Mouse (Mus musculus) neural tube, embryonic 15.5 days (tissue): ENCODE data around the gene Cdh16. TPM values are rescaled to one million over a fixed set of nuclear protein-coding genes. Genes with fewer than 3 reads are reported as not detected.

Experiments
- ATAC-seq: fragments of 200-750 bp; cut with Nextera tagmentation; 2 replicates; pipeline ENCODE4 v1.8.0; 2017; ENCODE audit warnings: mild to moderate bottlenecking, moderate TSS enrichment, moderate library complexity; ENCODE audit not compliant: low FRiP score
- H3K27ac ChIP-seq: fragments of 300-500 bp; sonication (generic); replicated peaks from 2 replicates; pipeline ENCODE4 v1.5.1; 2015; ENCODE audit warnings: mild to moderate bottlenecking, inconsistent platforms
- H3K27me3 ChIP-seq: fragments of 300-500 bp; sonication (generic); replicated peaks from 2 replicates; pipeline ENCODE4 v1.6.1; 2015; ENCODE audit warnings: inconsistent platforms
- H3K36me3 ChIP-seq: fragments of 300-500 bp; sonication (generic); 2 replicates; pipeline ENCODE4 v1.6.1; 2015; ENCODE audit warnings: inconsistent platforms
- H3K4me1 ChIP-seq: fragments of 300-500 bp; sonication (generic); 2 replicates; pipeline ENCODE4 v1.6.1; 2015; ENCODE audit warnings: inconsistent platforms
- H3K4me2 ChIP-seq: fragments of 300-500 bp; sonication (generic); 2 replicates; pipeline ENCODE4 v1.6.1; 2015; ENCODE audit warnings: inconsistent platforms, mild to moderate bottlenecking, moderate library complexity
- H3K4me3 ChIP-seq: fragments of 300-500 bp; sonication (generic); replicated peaks from 2 replicates; pipeline ENCODE4 v1.5.1; 2015; ENCODE audit warnings: mild to moderate bottlenecking, inconsistent platforms
- H3K9ac ChIP-seq: fragments of 300-500 bp; sonication (generic); replicated peaks from 2 replicates; pipeline ENCODE4 v1.6.1; 2015; ENCODE audit warnings: mild to moderate bottlenecking, inconsistent platforms
- H3K9me3 ChIP-seq: fragments of 300-500 bp; sonication (generic); replicated peaks from 2 replicates; pipeline ENCODE4 v1.6.1; 2016; ENCODE audit warnings: inconsistent platforms
- WGBS: fragments of 180-500 bp; shearing (Covaris S2); methylation state at CpG from one replicate; pipeline ENCODE4 v1.1.7; 2015; ENCODE audit warnings: mixed read lengths; 5-methylcytosine and 5-hydroxymethylcytosine counted together
- polyA plus RNA-seq: library from polyadenylated mRNA; unstranded; fragments of >200 nt; fragmentation: Nextera tagmentation; extraction: Ambion mirVana; gene quantifications from 2 replicates; pipeline ENCODE4 v1.2.1, GENCODE M21; 2015

Cdh16 gene
- polyA plus RNA-seq, 1 experiment from 2014 or later, result not detected

DNA sequence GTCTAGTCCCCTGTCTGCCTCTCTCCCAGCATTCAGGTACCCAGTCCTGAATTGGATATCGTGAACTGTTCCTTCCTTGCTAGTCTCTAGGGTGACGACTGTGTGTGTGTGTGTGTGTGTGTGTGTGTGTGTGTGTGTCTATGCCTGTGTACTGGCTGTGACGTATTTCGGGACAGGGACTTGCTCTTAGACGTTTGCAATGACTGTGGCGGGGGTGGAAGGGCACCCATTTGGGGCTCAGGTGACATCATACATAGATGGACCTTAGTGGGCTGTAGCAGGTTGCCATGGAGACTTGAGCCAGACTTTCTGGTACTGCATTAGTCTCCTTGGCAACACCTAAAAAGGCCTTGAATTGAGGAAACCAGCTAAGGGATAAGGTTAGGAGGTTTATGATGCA lies 8.3 kb upstream of the Cdh16 start:
- H3K9ac ChIP-seq, result no peak overlapping the region
- H3K27me3 ChIP-seq, result peaks cover 31% of the 10 kb centered on the region
- H3K36me3 ChIP-seq, result peaks cover 13% of the 10 kb centered on the region
- no peak overlapping the region for H3K27ac ChIP-seq
- no peak for ATAC-seq
- whole genome bisulfite sequencing, result 56% methylated on average over 6 of the region's 6 CpGs
- no peak overlapping the region for H3K4me2 ChIP-seq
- H3K4me3 ChIP-seq, result no peak overlapping the region
- no peaks in the 10 kb centered on the region for H3K9me3 ChIP-seq
- H3K4me1 ChIP-seq, result peaks cover 17% of the 10 kb centered on the region

DNA sequence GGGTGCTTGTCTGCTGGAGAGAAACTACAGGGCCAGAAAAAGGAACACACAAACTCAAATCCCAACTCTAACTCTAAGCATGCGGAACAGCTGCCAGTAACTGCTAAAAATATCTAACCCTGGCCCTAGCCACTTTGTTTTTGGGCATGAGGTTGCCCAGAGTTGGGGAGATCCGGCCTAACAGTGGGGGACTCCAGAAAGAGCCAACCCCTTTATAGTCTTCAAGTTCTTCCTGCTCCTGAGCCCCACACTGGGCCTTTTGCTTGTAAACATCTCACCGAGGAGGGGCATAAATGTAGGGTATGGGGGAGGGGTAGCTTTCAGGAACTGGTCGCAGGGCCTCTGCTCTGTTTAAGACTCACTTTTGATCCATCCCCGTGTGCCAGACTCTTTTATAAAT lies 7.8 kb upstream of the Cdh16 start:
- H3K27me3 ChIP-seq, result peaks cover 31% of the 10 kb centered on the region
- H3K4me1 ChIP-seq, result peaks cover 17% of the 10 kb centered on the region
- peaks cover 13% of the 10 kb centered on the region for H3K36me3 ChIP-seq
- 18% methylated on average over 5 of the region's 5 CpGs for WGBS
- no peaks in the 10 kb centered on the region for H3K9me3 ChIP-seq
- H3K4me2 ChIP-seq, result peak overlapping the region; percentile 66
- no peak for ATAC-seq
- no peak overlapping the region for H3K27ac ChIP-seq
- H3K4me3 ChIP-seq, result no peak overlapping the region
- no peak overlapping the region for H3K9ac ChIP-seq

DNA sequence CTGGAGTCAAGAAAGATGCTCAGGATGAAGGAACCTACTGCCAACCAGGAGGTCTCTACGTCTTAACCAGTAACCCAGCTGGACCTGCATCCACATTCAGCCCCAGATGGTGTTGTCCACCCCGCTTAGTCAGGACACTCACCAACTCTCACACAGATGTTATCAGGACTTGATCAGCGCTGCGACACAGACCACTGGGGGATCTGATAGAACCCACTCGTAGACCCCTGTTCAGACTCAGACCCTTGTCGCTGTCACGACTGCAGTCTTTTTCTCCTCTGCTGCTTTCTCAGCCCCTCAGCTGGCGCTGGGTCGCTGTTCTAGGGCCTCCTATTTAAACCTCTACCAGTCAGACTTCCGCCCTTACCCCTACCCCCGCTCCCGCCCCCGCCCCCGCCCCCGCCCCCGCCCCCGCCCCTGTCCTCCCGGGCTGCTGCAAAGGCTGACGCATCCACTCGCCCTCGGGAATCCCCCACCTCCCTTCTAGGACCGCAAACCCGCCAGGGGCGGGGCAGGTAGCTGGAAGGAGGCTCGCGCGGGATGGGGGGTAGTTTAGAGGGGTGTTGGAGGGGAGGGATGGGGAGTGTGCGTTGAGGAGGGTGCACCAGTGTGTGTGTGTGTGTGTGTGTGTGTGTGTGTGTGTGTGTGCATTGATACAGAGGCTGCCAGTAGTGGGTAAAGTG lies 6.9 kb upstream of the Cdh16 start, which contains the start of gene Rrad:
Gene Rrad, minus strand, starts transcription at position 347 of the 683 bp plus-strand sequence.
- Histone ChIP-seq H3K4me2 (peak within 1 kb of the TSS; percentile 66), H3K9me3 (no peaks in the 10 kb centered on the region), H3K27me3 (peaks cover 31% of the 10 kb centered on the region), H3K36me3 (peaks cover 9% of the 10 kb centered on the region), H3K4me1 (peaks cover 17% of the 10 kb centered on the region), H3K4me3 (peak within 1 kb of the TSS; percentile 37), H3K27ac (no peak within 1 kb of the TSS), H3K9ac (peak within 1 kb of the TSS; percentile 38)
- under 1% methylated on average over 27 of the region's 28 CpGs for WGBS
- ATAC-seq, result peak; percentile 49; the same call in 1 of the 2 replicates

DNA sequence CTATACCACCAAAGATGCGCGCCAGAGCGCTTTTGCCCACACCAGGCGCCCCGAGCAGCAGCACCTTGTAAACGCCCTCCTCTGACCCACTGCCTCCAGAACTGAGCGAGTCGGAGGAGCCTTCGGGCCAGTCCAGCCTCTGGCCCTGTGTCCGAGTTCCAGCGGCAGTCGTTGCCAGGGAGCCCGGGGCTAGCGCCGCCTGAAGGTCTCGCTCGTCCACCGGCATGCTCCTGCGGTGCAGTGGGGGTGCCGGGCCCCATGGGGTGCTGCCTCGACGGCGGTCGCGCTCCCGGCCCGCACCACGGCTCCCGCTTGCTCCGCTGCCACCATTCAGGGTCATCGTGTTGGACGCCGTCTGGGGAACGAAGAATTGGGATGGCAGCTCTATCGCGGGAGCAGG lies 6.4 kb upstream of the Cdh16 start:
- 0 out of 2 replicates have a peak, but pooled peaks have one; percentile 25 for ATAC-seq
- Histone ChIP-seq H3K9me3 (no peaks in the 10 kb centered on the region), H3K27me3 (peaks cover 31% of the 10 kb centered on the region), H3K4me1 (peaks cover 17% of the 10 kb centered on the region), H3K36me3 (peaks cover 7% of the 10 kb centered on the region), H3K4me3 (peak overlapping the region; percentile 37), H3K4me2 (peak overlapping the region; percentile 66), H3K27ac (no peak overlapping the region), H3K9ac (peak overlapping the region; percentile 38; the same call in 1 of the 2 replicates)
- under 1% methylated on average over 36 of the region's 36 CpGs for WGBS

DNA sequence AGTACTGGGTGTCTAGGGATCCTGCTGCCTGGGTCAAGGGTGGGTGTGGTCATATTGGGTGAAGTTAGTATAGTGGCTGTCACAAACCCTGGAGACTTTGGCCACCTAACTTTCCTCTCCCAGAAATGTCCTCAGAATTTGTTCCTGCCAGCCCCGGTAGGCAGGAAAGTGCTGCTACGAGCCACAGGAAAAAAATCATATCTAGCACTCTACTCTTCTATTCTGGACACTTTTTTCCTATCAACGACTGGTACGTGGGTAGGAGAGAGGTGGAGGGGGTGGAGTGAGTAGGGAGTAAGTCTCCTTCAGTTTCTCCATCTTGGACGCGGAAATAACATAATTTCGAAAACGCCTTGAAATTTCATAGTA lies 5.9 kb upstream of the Cdh16 start:
- ATAC-seq, result no peak
- Histone ChIP-seq H3K36me3 (peaks cover 2% of the 10 kb centered on the region; the same call in 1 of the 2 replicates), H3K9me3 (no peaks in the 10 kb centered on the region), H3K4me1 (peaks cover 17% of the 10 kb centered on the region), H3K9ac (no peak overlapping the region), H3K4me3 (peak overlapping the region; percentile 37; the same call in 1 of the 2 replicates), H3K4me2 (peak overlapping the region; percentile 66), H3K27me3 (peaks cover 31% of the 10 kb centered on the region), H3K27ac (no peak overlapping the region)
- 39% methylated on average over 8 of the region's 8 CpGs for WGBS

- Histone ChIP-seq H3K27me3 (peaks cover 31% of the 10 kb centered on the region), H3K4me2 (peak overlapping the region; percentile 66), H3K9ac (no peak overlapping the region), H3K36me3 (no peaks in the 10 kb centered on the region), H3K4me3 (no peak overlapping the region), H3K9me3 (no peaks in the 10 kb centered on the region), H3K4me1 (peaks cover 17% of the 10 kb centered on the region), H3K27ac (no peak overlapping the region)
- WGBS, result 80% methylated on average over 22 of the region's 22 CpGs
- ATAC-seq, result no peak
These were observed 5.3 kb upstream of the Cdh16 start for GRCm38 (mm10) chr8:104629306-104630110.

GRCm38 (mm10) chr8:104628402-104628801 lies 4.2 kb upstream of the Cdh16 start:
- Histone ChIP-seq H3K27me3 (peaks cover 31% of the 10 kb centered on the region), H3K9me3 (no peaks in the 10 kb centered on the region), H3K36me3 (no peaks in the 10 kb centered on the region), H3K27ac (no peak overlapping the region), H3K4me3 (no peak overlapping the region), H3K9ac (no peak overlapping the region), H3K4me1 (peaks cover 17% of the 10 kb centered on the region), H3K4me2 (no peak overlapping the region)
- ATAC-seq, result no peak
- 95% methylated on average over 21 of the region's 21 CpGs for WGBS

- peaks cover 17% of the 10 kb centered on the region for H3K4me1 ChIP-seq
- no peak overlapping the region for H3K9ac ChIP-seq
- no peak for ATAC-seq
These were observed 3.0 kb upstream of the Cdh16 start for GRCm38 (mm10) chr8:104627065-104627740.

DNA sequence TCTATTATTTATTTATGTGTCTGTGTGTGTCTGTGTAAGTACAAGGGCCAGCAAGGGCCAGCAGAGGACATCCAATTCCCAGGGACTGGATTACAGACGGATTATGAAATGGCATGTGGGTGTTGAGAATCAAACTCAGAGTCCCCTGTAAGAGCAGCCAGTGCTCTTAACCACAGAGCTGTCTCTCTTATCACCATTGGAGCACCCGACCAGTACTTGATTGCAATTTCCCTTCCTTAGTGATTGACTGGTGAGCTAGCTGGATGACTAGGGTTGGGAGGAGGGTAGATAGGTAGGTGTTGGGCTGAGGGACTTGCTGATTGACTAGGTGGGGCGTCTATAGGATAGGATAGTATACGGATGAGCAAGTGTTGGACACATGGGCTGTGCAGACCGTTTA lies 3.4 kb downstream of the Cdh16 start:
- Histone ChIP-seq H3K9me3 (no peaks in the 10 kb centered on the region), H3K4me3 (no peak overlapping the region), H3K27me3 (no peaks in the 10 kb centered on the region), H3K36me3 (no peaks in the 10 kb centered on the region), H3K27ac (no peak overlapping the region), H3K4me2 (no peak overlapping the region), H3K9ac (no peak overlapping the region), H3K4me1 (no peaks in the 10 kb centered on the region)
- ATAC-seq, result no peak
- WGBS, result 80% methylated on average over 5 of the region's 5 CpGs

More at GRCm38 (mm10) chr8:104627065-104627740, 3.0 kb upstream of the Cdh16 start:
- H3K27me3 ChIP-seq, result peaks cover 28% of the 10 kb centered on the region
- H3K4me3 ChIP-seq, result no peak overlapping the region
- no peaks in the 10 kb centered on the region for H3K36me3 ChIP-seq
- no peak overlapping the region for H3K27ac ChIP-seq
- WGBS, result 77% methylated on average over 4 of the region's 4 CpGs
- no peaks in the 10 kb centered on the region for H3K9me3 ChIP-seq
- no peak overlapping the region for H3K4me2 ChIP-seq

DNA sequence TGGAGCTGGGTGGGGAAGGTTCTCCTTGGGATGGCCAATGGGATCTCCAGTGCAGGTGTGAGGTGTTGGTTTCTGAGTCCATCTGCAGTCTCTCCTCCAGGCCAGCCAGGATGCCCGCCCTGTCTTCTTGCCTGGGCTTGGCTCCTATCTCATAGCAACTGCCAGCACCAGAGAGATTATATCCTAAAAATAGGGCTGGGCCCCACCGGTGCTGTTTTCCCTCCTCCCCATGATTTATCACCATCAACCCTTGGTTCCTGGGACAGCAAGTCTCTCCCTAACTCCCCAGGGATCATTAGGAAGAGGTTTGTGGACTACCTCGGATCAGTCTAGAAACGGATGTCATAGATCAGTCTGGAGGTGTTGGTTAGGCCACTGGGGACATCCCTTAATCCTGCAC lies 11.1 kb downstream of the Cdh16 start:
- H3K36me3 ChIP-seq, result no peaks in the 10 kb centered on the region
- no peak for ATAC-seq
- H3K4me2 ChIP-seq, result no peak overlapping the region
- no peak overlapping the region for H3K27ac ChIP-seq
- no peak overlapping the region for H3K4me3 ChIP-seq
- WGBS, result 72% methylated on average over 4 of the region's 4 CpGs
- H3K9ac ChIP-seq, result no peak overlapping the region
- no peaks in the 10 kb centered on the region for H3K9me3 ChIP-seq
- H3K27me3 ChIP-seq, result no peaks in the 10 kb centered on the region
- no peaks in the 10 kb centered on the region for H3K4me1 ChIP-seq

DNA sequence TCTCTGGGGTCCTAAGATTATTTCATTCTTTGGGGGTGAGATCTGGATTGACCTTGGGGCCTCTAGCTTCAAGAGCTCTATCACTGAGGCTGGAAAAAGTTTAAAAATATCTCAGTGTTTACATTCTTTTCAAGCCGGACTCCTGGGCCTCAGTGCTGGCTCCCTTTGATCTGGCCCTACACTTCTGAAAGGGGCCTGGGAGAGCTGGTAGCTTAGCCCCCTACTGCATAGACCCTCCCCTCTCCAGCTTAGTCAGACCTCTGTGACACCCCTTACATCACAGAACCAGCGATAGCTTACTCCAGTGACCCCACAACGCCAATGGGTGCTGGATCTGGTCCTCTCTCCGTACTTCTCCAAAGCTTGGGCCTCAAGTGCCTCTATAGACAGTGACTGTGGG lies 12.6 kb downstream of the Cdh16 start:
- no peak for ATAC-seq
- no peaks in the 10 kb centered on the region for H3K4me1 ChIP-seq
- no peak overlapping the region for H3K4me3 ChIP-seq
- no peak overlapping the region for H3K9ac ChIP-seq
- 81% methylated on average over 4 of the region's 4 CpGs for WGBS
- H3K27me3 ChIP-seq, result no peaks in the 10 kb centered on the region
- H3K4me2 ChIP-seq, result no peak overlapping the region
- H3K36me3 ChIP-seq, result no peaks in the 10 kb centered on the region
- no peak overlapping the region for H3K27ac ChIP-seq
- H3K9me3 ChIP-seq, result no peaks in the 10 kb centered on the region
